Mouse (Mus musculus): ENCODE measurements around the gene Lbp.

Lbp gene

DNA sequence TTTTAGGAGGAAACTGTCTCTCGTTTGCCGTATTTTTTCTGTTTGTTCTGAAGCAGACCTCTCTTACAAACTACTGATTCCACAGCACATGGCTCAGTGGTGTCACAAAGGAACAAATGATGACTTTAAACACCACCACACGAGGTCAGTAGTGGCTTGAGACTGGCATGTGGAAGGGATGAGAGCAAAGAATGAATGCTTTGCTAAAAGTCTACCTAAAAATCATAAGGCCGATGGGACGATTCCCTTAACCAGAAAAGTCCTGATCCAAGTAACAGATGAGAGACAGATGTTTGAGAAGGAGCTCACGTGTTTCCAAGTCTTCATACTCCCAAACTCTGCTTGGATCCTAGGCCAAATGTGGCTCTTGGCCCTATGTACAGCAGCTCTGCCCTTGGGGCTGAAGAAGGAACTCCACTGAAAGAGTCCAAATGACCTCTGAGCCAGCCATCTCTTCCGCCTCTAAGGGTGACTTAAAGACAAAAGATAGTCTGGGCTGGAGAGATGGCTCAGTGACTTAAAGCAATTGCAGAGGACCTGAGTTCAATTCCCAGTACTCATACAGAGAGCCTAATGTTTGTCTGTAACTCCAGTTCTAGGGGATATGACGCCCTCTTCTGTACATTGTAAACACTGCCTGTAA lies 55.5 kb downstream of the Lbp start:
- no peak for DNase-seq (ENCODE audit: low read depth, low spot score)

DNA sequence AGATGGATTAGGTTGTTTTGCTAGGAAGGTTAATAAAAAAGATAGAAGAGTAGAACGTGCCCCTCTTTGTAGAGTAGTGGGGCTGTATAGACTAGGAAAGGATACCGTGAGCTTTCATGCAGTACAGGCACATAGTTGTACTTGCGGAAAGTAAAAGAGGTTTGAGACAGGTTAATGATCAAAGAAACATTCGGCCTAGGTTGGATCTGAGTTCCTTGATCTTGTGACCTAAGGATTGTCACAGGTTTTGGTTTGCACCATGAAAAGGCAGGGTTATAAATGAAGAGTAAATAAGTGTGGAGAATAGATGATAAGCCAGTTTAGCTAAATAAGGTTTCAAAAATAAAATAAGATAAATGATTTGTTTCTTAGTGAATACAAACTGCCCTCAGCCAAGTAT lies 57.9 kb downstream of the Lbp start:
- DNase-seq (ENCODE audit: low read depth, low spot score) = no peak

DNA sequence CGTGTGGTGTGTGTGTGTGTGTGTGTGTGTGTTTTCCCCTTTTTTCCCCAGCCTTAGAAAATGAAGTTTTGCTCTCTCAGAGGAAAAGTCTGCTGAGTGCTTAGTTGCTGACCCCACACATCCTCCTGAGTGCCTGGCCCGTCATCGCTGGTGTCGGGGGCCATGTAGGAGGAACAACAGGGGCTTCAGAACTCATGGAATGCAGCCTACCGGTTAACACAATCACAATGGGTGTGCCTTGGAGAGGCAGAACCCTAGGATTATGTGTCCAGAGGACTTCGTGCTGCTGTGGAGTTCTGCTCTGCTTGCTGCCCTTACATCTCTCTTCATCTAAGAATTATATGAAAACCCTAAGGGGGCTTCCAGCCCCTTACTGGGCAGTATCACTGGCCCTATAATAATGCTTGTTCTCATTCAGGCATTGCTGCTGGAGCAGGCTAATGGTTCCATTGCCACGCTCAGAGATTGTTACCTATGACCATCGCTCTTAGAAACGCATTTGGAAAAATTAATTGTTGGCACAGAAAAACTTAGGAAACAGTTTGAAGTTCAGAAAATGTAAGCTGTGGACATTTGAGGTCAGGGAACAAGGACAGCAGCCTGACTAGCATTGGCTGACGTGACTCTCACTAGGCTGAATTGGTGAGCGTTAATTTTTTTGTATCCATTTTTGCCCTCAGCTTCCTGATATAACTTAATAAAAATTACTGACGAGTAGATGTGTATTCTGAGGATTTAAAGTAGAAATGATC lies 59.0 kb downstream of the Lbp start:
- no peak for DNase-seq (ENCODE audit: low read depth, low spot score)

DNA sequence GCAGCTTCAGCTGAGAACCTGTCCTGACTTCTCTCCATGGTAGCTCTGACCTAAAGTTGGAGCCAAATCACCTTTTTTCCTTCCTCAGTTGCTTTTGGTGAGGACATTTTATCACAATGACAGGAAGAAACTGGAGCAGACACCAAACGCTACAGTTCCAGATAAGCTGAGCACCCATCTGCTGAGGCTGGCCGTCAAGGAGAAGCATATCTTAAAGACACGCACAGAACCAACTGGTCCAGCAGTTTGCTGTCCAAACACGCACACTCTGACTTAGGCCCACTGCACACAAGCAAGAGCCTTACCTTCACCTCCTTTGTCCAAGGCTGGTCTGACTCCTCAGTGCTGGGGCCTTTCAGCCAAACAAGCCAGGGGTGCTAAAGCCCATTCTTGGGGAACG lies 61.4 kb downstream of the Lbp start:
- no peak for DNase-seq (ENCODE audit: low read depth, low spot score)

DNA sequence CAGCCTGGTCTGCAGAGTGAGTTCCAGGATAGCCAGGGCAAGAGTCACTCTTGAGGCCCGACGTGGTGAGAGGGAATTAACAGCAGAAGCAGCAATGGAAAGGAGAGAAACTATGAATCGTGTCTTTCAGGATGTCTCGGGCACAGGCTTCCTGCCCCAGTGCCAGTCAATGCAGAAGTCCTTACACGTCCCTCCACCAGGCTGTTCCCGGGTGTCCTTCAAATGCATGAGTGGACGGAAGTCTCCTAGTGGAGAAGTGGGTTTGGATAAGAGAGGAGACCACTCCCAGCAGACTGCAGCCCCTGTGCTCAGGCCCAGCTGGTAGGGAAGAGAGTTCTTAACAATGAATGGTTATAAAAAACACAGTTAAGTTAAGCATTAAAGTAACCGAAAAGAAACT lies 62.0 kb downstream of the Lbp start:
- DNase-seq (ENCODE audit: low read depth, low spot score) = no peak

DNA sequence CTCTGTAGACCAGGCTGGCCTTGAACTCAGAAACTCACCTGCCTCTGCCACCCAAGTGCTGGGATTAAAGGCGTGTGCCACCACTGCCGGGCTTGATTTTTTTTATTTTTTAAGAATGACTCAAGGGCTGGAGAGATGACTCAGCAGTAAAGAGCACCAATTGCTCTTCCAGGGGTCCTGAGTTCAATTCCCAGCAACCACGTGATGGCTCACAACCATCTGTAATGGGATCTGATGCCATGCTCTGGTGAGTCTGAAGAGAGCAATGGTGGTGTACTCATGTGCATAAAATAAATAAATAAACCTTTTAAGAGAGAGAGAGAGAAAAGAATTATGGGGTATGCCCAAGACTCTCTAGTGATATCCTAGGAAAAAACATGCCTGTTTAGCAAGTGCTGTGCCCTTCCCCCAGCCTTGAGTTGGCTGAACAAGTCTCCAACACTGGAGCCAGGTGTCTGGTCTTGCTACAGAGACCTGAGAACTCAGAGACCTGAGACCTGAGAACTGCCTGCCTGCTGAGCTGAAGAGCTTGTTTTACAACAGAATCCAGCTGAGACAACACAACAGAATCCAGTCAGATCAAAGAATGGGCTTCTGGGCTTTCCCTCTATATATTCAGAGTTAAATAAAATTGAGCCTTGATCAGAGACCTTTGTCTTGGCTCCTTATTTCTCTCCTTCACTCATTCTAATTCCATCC lies 63.3 kb downstream of the Lbp start:
- DNase-seq (ENCODE audit: low read depth, low spot score) = no peak

DNA sequence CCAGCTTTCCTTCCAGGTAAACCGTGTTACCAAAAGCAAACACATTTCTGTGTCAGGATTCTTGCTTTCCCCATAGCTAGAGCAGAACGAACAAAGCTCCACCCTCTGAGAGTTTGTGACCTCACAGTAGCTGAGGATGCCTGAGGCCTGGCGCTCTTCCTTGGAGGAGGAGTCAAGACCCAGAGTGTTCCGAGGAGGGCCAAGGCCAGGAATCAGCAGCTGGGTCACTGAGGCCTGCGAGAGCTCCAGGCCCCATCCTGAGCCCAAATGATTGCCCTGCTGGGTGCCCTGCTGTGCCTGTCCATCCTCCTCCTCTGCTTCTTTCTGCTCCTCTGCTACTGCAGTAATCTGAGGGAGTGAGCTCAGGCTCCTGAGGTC lies 63.9 kb downstream of the Lbp start:
- DNase-seq (ENCODE audit: low read depth, low spot score) = no peak

DNA sequence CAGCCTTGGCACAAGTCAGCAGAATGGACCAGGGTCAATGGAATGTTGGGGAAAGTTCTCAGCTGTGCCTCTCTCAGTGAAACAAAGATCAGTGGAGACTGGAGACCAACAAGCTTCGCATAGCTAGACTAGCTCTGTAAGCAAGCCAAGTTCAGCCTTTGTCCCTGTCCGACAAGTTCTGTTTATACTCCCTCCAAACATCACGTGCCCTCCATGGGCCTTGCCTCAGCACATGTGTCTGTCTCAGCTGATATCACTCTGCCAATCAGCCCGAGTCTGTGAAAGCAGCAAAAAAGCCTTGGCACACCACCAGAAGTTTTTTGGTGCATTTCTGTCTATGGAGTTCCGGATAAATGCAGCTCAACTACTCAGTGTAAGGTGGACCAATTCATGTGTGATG lies 66.8 kb downstream of the Lbp start:
- DNase-seq (ENCODE audit: low read depth, low spot score) = no peak

DNA sequence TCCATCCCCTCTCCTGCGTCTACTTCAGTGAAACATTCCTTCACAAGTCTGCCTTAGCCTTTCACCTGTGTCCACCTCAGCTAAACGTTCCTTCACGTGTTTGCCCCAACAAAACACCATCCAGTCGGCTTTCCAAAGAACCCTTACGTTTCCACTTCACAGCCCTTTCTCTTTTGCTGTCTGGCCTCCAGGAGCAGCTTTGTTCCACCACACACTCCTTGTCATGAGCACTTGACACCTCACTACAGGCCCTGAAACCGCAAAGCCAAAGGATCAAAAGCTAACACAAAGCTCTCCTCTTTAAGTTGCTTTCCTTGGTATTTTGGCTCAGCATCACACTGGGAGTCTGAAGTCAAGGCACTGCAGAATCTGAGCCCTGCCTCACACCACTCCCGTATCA lies 67.2 kb downstream of the Lbp start:
- DNase-seq (ENCODE audit: low read depth, low spot score) = no peak

DNA sequence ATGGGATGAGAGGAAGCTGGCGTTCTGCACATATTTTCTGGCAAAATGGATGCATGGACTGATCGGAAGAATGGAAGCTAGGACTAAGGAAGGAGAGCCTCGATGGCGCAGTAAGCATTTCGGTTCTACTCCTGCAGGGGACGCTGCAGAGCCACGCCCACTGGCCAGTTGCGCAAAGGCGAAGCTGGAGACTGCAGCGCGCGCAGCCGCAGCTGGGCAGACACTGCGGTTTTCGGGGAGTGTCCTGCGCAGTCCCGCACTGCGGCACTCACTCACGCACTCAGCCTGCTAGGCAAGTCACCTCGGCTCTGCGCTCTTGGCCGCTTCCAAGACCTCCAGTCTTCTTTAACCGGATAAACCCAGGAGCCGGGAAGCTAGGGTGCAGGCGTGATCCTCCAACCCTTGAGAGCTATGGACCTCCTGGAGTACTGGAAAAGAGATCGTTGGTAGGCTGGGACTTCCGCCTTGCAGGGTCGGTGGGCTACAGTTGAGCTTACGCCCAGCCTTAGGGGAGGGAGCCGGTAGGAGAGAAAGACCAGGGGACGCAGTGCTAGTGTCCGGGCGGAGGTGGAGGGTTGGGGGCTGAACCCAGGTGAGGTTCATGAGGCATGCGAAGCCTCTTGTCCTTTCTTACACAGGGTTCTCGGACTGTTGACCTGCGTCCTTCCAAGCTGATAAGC lies 69.3 kb downstream of the Lbp start, which contains the start of gene Snhg11:
Snhg11 (plus strand) TSS at position 196 of the 680 bp plus-strand sequence.
- DNase-seq (ENCODE audit: low read depth, low spot score) = peak; percentile 43

DNA sequence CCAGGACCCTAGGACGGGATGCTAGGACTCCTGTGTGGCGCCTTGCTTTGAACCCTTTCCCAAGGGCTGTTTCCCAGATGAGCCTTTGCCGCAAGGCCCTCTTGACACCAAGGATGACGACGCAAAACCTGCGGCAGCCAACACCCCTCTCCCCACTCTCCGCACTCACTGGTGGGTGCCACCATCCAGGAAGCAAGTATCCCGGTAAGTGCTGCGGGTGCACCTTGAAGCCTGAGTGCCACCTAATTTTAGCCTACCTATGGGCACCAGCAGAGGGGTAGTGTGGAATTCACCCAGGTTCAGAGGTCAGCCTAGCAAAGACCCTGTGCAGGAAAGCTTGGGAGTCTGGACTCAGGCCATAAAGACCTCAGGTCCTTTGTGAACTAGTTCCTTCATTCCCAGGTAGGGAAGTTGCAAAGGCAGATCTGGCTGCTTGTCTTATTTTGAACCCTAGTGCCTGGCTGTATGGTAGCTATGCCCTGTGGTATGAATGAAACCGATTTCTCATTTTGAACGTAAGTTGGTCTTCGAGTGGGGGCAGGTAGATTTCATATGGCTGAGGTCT lies 69.9 kb downstream of the Lbp start:
- DNase-seq (ENCODE audit: low read depth, low spot score) = no peak

DNA sequence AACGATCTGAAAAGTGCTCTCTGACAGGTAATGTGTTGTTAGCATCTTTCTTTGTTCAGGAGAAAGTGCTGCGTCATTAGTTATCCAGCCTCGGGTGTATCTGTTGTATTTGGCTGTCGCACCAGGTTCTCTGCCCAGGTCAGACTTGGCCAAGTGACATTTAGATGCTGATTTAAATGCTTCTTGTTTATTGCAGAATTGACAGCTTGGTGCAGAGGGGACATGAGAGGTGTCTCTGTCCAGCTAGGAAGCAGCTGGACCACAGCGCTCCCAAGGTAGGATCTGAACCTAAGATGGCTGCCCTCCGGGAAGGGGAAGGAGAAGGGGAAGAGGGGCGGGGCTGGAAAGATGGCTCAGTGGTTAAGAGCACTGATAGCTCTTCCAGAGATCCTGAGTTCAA lies 70.5 kb downstream of the Lbp start:
- no peak for DNase-seq (ENCODE audit: low read depth, low spot score)

DNA sequence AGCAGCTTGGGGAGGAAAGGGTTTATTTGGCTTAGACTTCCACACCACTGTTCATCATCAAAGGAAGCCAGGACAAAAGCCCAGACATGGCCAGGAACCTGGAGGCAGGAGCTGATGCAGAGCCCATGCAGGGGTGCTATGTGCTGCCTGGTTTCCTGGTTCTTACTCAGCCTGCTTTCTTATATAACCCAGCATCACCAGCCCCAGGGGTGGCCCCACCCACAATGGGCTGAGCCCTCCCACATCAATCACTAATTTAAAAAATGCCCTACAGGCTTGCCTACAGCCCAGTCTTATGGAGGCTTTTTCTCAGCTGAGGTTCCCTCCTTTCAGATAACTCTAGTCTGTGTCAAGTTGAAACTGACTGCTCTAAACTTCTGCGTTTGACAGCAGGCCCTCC lies 71.5 kb downstream of the Lbp start:
- DNase-seq (ENCODE audit: low read depth, low spot score) = no peak

DNA sequence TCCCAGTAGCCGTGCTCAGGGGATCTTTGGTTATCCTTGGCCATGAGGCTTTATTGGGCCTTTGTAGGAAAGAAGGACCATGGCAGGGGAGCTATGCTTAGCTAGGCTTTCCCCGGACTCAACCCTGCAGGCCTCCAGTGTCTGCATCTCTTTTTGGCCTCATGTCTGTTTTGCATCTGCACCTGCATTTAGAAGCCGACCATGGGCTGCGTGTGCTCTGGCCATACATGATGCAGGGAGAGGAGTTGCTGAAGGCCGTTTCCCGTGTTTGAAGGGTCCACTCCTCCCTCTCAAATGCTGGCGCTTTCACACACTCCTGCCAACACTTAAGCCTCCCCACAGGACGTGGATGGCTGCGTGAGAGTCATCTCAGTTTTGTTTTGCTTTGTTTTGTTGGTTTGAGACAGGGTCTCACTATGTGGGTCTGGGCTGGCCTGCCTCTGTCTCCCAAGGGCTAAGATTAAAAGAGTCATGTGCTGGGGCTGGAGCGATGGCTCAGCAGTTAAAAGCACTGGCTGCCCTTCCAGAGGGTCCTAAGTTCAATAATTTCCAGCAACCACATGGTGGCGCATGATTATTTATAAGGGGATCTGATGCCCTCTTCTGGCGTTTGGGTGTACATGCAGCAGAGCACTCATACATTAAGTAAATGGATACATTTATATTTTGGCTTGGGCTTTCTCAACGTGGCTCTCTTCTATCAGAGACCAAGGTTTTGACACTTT lies 73.2 kb downstream of the Lbp start:
- peak; percentile 81 for DNase-seq (ENCODE audit: low read depth, low spot score)

All from embryo, embryonic 11.5 days (tissue).